Mouse (Mus musculus) heart, adult 2 months (tissue): Measurements from ENCODE around the gene Sdad1.

Experiments used
- CTCF ChIP-seq: fragments of 200-600 bp; IDR thresholded peaks from 2 replicates; pipeline ENCODE4 v1.8.1; 2022; ENCODE audit warnings: antibody characterized with exemption, mild to moderate bottlenecking, moderate library complexity
- EP300 ChIP-seq: fragments of 200-500 bp; IDR thresholded peaks from 2 replicates; pipeline ENCODE4 v1.6.1; 2011; ENCODE audit warnings: low read depth, low read length, control low read depth; ENCODE audit not compliant: insufficient read depth
- POLR2A ChIP-seq: fragments of 200-500 bp; IDR thresholded peaks from 2 replicates; pipeline ENCODE4 v1.6.1; 2011; ENCODE audit warnings: mild to moderate bottlenecking, low read depth, low read length, control low read depth; ENCODE audit not compliant: insufficient read depth

GRCm38 (mm10) chr5:92278942-92279537, 31.2 kb downstream of the Sdad1 start:
- TF ChIP-seq CTCF (no peak), EP300 (no peak), POLR2A (no peak)
